In the genomic region with DNA sequence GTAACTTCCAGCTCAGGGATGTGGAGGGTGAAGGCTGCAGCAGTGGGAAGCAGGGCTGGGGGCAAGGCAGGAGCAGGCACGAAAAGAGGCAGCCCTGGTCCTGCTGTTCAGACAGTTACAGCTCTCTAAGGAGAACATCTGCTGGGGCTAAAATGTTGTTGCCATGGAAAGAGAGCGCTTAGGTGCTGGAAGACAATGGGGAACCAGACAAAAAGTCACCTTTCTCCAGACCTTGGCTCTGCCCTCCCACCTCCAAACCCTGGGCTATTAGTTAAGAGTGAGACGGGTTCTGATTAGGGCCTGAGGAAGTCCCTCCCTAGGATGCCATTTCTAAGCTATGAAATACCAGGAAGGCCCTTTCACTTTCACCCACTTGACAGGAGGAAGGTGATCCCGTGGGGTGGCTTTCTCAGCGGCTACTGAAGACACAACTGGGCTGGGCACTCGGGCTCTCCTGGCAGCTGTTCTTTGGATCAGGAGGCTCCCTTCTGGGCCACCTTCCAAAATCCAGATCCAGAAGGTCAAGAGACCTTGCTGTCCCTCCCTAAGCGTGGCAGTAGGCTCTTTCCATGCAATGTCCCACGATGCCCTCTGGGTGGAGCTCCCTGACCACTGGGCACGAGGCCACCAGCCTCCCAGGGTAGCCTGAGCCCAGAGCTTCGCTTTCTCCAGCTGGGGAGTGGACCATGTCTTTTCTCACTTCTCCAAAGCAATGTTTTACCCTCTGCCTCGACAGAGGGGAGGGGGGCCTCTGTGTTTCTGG, we compare ENCODE assay signal across 8 mouse cellular contexts. TPM values are rescaled to one million over a fixed set of nuclear protein-coding genes. Genes with fewer than 3 reads are reported as not detected.
DNase-seq lines count a peak whose midpoint lies in the region; ATAC-seq lines count a peak whose summit lies in the region.

No protein-coding gene starts in this region.

- no peaks in the 10 kb centered on the region for H3K9me3 ChIP-seq in hindbrain, embryonic 10.5 days
- no peaks in the 10 kb centered on the region for H3K9me3 ChIP-seq in hindbrain, embryonic 12.5 days (replicated peaks)

- DNase-seq in hindbrain, embryonic 10.5 days (ENCODE audit: low spot score), result peak; percentile 63
- peak; percentile 66 for DNase-seq in cerebellum, adult 11-12 months
- peak; percentile 44 for DNase-seq in forelimb bud, embryonic 11.5 days (ENCODE audit: low read depth, low spot score)
- peak; percentile 93 for DNase-seq in heart, postnatal 4 days
- DNase-seq in layer of hippocampus, postnatal 14 days (ENCODE audit: low spot score in 2 of 2), result peak; percentile 67 to 74
- peak; percentile 87 for DNase-seq in lung, postnatal 36 days
- DNase-seq in right cerebral cortex, postnatal 14 days, result peak; percentile 77

- no peak overlapping the region for H3K4me2 ChIP-seq in hindbrain, embryonic 12.5 days (replicated peaks)

- H3K9ac ChIP-seq in hindbrain, embryonic 12.5 days, result no peak overlapping the region

- peaks cover 36% of the 10 kb centered on the region for H3K36me3 ChIP-seq in hindbrain, embryonic 10.5 days
- peaks cover 37% of the 10 kb centered on the region for H3K36me3 ChIP-seq in hindbrain, embryonic 12.5 days

- no peaks in the 10 kb centered on the region for H3K27me3 ChIP-seq in hindbrain, embryonic 10.5 days (ENCODE audit: insufficient read depth, poor library complexity, severe bottlenecking)
- no peaks in the 10 kb centered on the region for H3K27me3 ChIP-seq in hindbrain, embryonic 12.5 days

- H3K27ac ChIP-seq in hindbrain, embryonic 10.5 days, result peak overlapping the region; percentile 53; the same call in 1 of the 2 replicates
- H3K27ac ChIP-seq in hindbrain, embryonic 12.5 days, result no peak overlapping the region

- WGBS in hindbrain, embryonic 10.5 days, result 25% methylated on average over 11 of the region's 11 CpGs
- WGBS in hindbrain, embryonic 12.5 days, result 26% methylated on average over 11 of the region's 11 CpGs

- peaks cover 19% of the 10 kb centered on the region for H3K4me1 ChIP-seq in hindbrain, embryonic 10.5 days (replicated peaks)
- no peaks in the 10 kb centered on the region for H3K4me1 ChIP-seq in hindbrain, embryonic 12.5 days

- no peak for ATAC-seq in hindbrain, embryonic 12.5 days (ENCODE audit: low FRiP score)

- H3K4me3 ChIP-seq in hindbrain, embryonic 10.5 days, result no peak overlapping the region
- H3K4me3 ChIP-seq in hindbrain, embryonic 12.5 days, result no peak overlapping the region

RNA-seq across cellular contexts. Expression of gene Ube2q1, which starts 11.8 kb away (rescaled TPM):
- 12.5 and 17.1 TPM in 2 replicates for polyA plus RNA-seq in hindbrain, embryonic 10.5 days (2016; fragmentation: Nextera tagmentation; extraction: Ambion mirVana)
- 19.2 and 19.9 TPM in 2 replicates for polyA plus RNA-seq in hindbrain, embryonic 12.5 days (2016; fragmentation: Nextera tagmentation; extraction: Ambion mirVana)
- total RNA-seq in heart, postnatal 4 days (2021), result 10 to 100 TPM; 37.9 to 40.0 TPM
- total RNA-seq in layer of hippocampus, postnatal 14 days (2021), result 10 to 100 TPM; 84.2 to 89.3 TPM

RNA-seq across cellular contexts. Expression of gene Chrnb2, which starts 20.7 kb away (rescaled TPM):
- 8.9 and 16.2 TPM in 2 replicates for polyA plus RNA-seq in hindbrain, embryonic 10.5 days (2016; fragmentation: Nextera tagmentation; extraction: Ambion mirVana)
- polyA plus RNA-seq in hindbrain, embryonic 12.5 days (2016; fragmentation: Nextera tagmentation; extraction: Ambion mirVana), result 26.7 and 26.8 TPM in 2 replicates
- total RNA-seq in heart, postnatal 4 days (2021), result under 1 TPM; 0.09 to 0.17 TPM
- total RNA-seq in layer of hippocampus, postnatal 14 days (2021), result 10 to 100 TPM; 27.5 to 28.0 TPM

RNA-seq across cellular contexts. Expression of gene She, which starts 46.0 kb away (rescaled TPM):
- 2.3 and 2.8 TPM in 2 replicates for polyA plus RNA-seq in hindbrain, embryonic 10.5 days (2016; fragmentation: Nextera tagmentation; extraction: Ambion mirVana)
- 3.4 and 4.4 TPM in 2 replicates for polyA plus RNA-seq in hindbrain, embryonic 12.5 days (2016; fragmentation: Nextera tagmentation; extraction: Ambion mirVana)
- 10 to 100 TPM; 23.5 to 23.8 TPM for total RNA-seq in heart, postnatal 4 days (2021)
- total RNA-seq in layer of hippocampus, postnatal 14 days (2021), result 1 to 10 TPM; 3.4 to 3.5 TPM

Comparison
In these comparisons a context has a peak if more than half of its experiments do, and no peak if none do; other contexts are left out.
1. RNA of gene Chrnb2, which starts 20.7 kb away (total RNA-seq): 27.5 to 28.0 TPM in layer of hippocampus, postnatal 14 days; 0.09 to 0.17 TPM in heart, postnatal 4 days; every median in the first group is over 10 times any median in the second.
2. RNA of gene She, which starts 46.0 kb away (total RNA-seq): 23.5 to 23.8 TPM in heart, postnatal 4 days; 3.4 to 3.5 TPM in layer of hippocampus, postnatal 14 days; every median in the first group is over 4 times any median in the second.
3. Peak in every context shown above with its lines, with median percentiles within 50 percentile points of each other: DNase-seq.